Mouse (Mus musculus) liver, embryonic 14.5 days (tissue): ENCODE measurements at regions not wholly inside any gene's neighbourhood (a gene's known extent, or its start where the extent isn't known, plus 50 kb on each side); places are given as distances from the start of the nearest gene placed in this dataset.

Experiments used
- ATAC-seq: fragments of 200-750 bp; cut with Nextera tagmentation; 2 replicates; pipeline ENCODE4 v1.8.0; 2017; ENCODE audit warnings: moderate number of reproducible peaks, mild to moderate bottlenecking, moderate library complexity; ENCODE audit not compliant: insufficient read depth
- DNase-seq, 3 experiments: peaks; one replicate each; pipeline ENCODE4 v3.0.0-alpha.2; 2012 to 2013; ENCODE audit warnings: low read depth in 3 of 3, low spot score in 3 of 3
- H3K27ac ChIP-seq: fragments of 300-500 bp; sonication (generic); 2 replicates; pipeline ENCODE4 v1.5.1; 2014; ENCODE audit warnings: moderate library complexity, mild to moderate bottlenecking, control low read depth, inconsistent platforms
- H3K27me3 ChIP-seq: fragments of 300-500 bp; sonication (generic); 2 replicates; pipeline ENCODE4 v1.6.1; 2014; ENCODE audit warnings: mild to moderate bottlenecking, low read length, moderate library complexity; ENCODE audit not compliant: control insufficient read depth, insufficient read depth
- H3K36me3 ChIP-seq: fragments of 300-500 bp; sonication (generic); replicated peaks from 2 replicates; pipeline ENCODE4 v1.6.1; 2014; ENCODE audit warnings: low read depth; ENCODE audit not compliant: control insufficient read depth, insufficient read depth
- H3K4me1 ChIP-seq, 2 experiments: fragments of 200-500 bp in 1 of 2; fragments of 300-500 bp in 1 of 2; sonication (generic) in 1 of 2; replicated peaks; 2 replicates each; pipeline ENCODE4 v1.6.1; 2012 to 2014; ENCODE audit warnings: antibody characterized with exemption in 1 of 2, inconsistent platforms in 1 of 2, low read length in 1 of 2; ENCODE audit not compliant: control insufficient read depth in 2 of 2, insufficient read depth in 2 of 2
- H3K4me2 ChIP-seq: fragments of 300-500 bp; sonication (generic); 2 replicates; pipeline ENCODE4 v1.6.1; 2014; ENCODE audit warnings: low read depth, mild to moderate bottlenecking, control low read depth, moderate library complexity
- H3K4me3 ChIP-seq, 2 experiments: fragments of 200-500 bp in 1 of 2; fragments of 300-500 bp in 1 of 2; sonication (generic) in 1 of 2; 2 replicates each; pipeline ENCODE4 v1.5.1; 2012 to 2014; ENCODE audit warnings: low read depth in 2 of 2, low read length in 2 of 2, mild to moderate bottlenecking in 2 of 2, control low read depth in 1 of 2, inconsistent platforms in 1 of 2, moderate library complexity in 1 of 2; ENCODE audit not compliant: insufficient read depth in 1 of 2
- H3K9ac ChIP-seq: fragments of 300-500 bp; sonication (generic); replicated peaks from 2 replicates; pipeline ENCODE4 v1.6.1; 2014; ENCODE audit warnings: mild to moderate bottlenecking, control low read depth, moderate library complexity
- H3K9me3 ChIP-seq: fragments of 300-500 bp; sonication (generic); 2 replicates; pipeline ENCODE4 v1.6.1; 2016; ENCODE audit warnings: low read length, mixed read lengths; ENCODE audit not compliant: control insufficient read depth
- CTCF ChIP-seq: IDR thresholded peaks from 2 replicates; pipeline ENCODE4 v1.5.1; 2016; ENCODE audit warnings: antibody characterized with exemption, low read depth, control low read depth
- EP300 ChIP-seq: IDR thresholded peaks from 2 replicates; pipeline ENCODE4 v1.6.1; 2016; ENCODE audit warnings: antibody characterized with exemption, low read depth
- WGBS: fragments of 180-500 bp; shearing (Covaris S2); extraction: QIAGEN DNeasy Blood & Tissue Kit; methylation state at CpG from one replicate; pipeline ENCODE4 v1.1.7; 2014; ENCODE audit not compliant: insufficient replicate concordance; 5-methylcytosine and 5-hydroxymethylcytosine counted together

DNA sequence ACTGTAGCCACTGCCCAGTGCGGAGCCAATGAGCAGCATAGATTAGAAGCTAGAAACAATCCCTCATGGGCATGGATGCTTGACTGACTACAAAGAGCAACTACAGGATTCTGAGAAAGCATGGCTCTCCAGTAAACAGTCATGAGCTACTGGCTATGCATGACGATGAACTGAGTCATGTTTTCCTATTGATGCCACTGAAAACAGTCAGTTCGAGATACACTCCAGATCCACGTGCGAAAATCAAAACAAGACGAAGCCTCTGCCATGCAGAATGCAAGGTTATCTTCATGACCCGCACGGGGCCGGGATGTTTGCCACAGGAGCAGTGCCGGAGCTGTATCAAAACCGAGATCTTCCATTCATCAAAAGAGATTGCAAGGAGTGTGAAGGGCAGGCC, 413.9 kb downstream of the Rnd3 start:
- Histone ChIP-seq H3K4me1 (no peaks in the 10 kb centered on the region), H3K27me3 (no peaks in the 10 kb centered on the region), H3K4me2 (no peak overlapping the region), H3K36me3 (no peaks in the 10 kb centered on the region), H3K4me3 (no peak overlapping the region), H3K9me3 (no peaks in the 10 kb centered on the region), H3K9ac (no peak overlapping the region), H3K27ac (no peak overlapping the region)
- ATAC-seq: no peak
- WGBS: 66% methylated on average over 11 of the region's 11 CpGs
- TF ChIP-seq CTCF (no peak), EP300 (no peak)
- no peak for DNase-seq

DNA sequence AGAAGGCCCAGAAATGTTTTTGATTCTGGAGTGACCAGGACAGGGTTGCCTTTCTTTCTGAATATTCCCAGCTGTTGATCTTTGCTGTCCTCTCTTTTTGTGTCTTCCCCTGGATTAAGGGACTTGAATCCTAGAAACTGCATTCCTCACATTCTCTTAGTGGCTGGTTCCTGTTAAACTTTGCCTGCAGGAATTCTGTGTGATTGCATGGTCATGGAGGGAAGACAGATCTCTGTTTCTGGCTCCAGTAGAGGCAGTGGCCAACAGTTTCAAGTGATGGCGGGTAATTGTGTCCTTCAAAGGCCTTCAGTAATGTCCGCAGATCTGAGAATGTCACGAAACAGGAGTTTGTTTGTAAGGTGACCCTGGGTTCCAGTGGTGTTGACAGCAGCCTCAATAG, 410.1 kb upstream of the Mmadhc start:
- H3K4me3 ChIP-seq: no peak overlapping the region
- DNase-seq (no peak), ATAC-seq (no peak)
- no peak for TF ChIP-seq CTCF
- no peak for TF ChIP-seq EP300
- H3K27ac ChIP-seq: no peak overlapping the region
- H3K4me2 ChIP-seq: no peak overlapping the region
- H3K27me3 ChIP-seq: no peaks in the 10 kb centered on the region
- H3K9me3 ChIP-seq: no peaks in the 10 kb centered on the region
- 0 out of 4 replicates have a peak, but pooled peaks cover 0 to 2% of the 10 kb centered on the region in 2 experiments for H3K4me1 ChIP-seq
- H3K9ac ChIP-seq: no peak overlapping the region
- WGBS: 66% methylated on average over 3 of the region's 3 CpGs
- no peaks in the 10 kb centered on the region for H3K36me3 ChIP-seq

DNA sequence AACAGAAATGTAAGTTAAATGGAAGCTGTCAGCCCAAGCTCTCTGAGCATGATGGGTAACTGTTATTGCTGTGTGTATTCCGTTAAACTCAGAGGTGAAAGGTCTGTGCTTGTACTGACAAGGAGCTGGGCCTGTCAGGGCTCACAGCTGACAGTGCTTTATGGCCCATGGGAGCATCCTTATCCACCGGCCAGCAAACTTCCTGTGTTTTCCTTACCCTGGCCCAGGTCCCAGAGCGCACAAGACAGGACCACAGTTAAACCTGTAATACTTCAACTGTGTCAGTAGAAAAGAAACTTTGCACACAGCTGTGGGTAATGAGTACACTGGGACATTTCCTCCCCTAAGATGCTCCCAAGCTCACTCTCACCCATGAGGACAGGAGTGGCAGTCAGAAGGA, 407.7 kb upstream of the Mmadhc start:
- DNase-seq: no peak

DNA sequence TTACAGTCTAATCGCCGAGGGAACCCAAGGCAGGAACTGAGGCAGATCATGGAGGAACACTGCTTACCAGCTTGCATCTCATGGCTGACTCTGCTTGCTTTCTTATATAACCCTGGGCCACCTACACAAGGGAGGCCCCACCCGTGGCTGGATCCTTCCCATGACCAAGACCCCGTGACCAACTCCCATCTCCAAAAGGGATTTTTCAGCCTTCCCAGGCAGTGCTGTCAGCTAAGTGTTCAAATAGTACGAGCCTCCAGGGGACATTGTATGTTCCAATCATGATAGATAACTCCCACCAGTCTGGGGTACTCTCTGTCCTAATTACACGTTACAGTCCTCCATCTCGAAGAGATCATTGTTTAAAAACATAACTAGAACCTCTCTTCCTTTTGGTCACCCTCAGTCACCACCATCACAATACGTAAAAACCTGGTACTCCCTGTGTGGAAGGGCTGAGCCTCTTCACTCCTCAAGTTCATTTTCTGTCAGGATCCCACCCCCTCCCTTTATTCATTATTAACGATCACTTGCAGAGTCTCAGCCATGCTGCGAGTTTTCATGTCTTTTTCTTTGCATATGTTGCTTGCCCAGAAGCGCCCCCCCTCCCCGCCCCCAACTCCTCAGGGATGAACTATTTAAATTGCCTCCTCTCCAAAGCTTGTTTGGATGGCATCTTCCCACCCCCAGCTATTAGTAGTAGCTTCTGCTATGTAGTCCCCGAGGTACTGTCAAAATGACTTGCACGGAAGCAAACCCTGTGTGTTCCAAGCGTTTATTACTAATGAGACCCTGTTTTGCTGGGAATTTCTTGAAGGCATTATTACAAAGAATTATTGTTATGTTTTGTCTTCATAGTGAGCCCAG, 406.2 kb upstream of the Mmadhc start:
- Histone ChIP-seq H3K4me2 (no peak overlapping the region), H3K27ac (no peak overlapping the region), H3K4me3 (no peak overlapping the region), H3K9ac (no peak overlapping the region), H3K36me3 (no peaks in the 10 kb centered on the region), H3K27me3 (no peaks in the 10 kb centered on the region), H3K4me1 (0 out of 4 replicates have a peak, but pooled peaks cover 0 to 2% of the 10 kb centered on the region in 2 experiments), H3K9me3 (no peaks in the 10 kb centered on the region)
- DNase-seq (no peak), ATAC-seq (no peak)
- TF ChIP-seq CTCF: no peak
- no peak for TF ChIP-seq EP300
- 72% methylated on average over 15 of the region's 15 CpGs for WGBS

More for the DNA sequence above, 407.7 kb upstream of the Mmadhc start:
- Histone ChIP-seq H3K4me3 (no peak overlapping the region), H3K9me3 (no peaks in the 10 kb centered on the region), H3K36me3 (no peaks in the 10 kb centered on the region), H3K27ac (no peak overlapping the region), H3K4me1 (0 out of 4 replicates have a peak, but pooled peaks cover 0 to 2% of the 10 kb centered on the region in 2 experiments), H3K27me3 (no peaks in the 10 kb centered on the region), H3K4me2 (no peak overlapping the region), H3K9ac (no peak overlapping the region)
- TF ChIP-seq CTCF (no peak), EP300 (no peak)
- 35% methylated on average over 3 of the region's 3 CpGs for WGBS
- ATAC-seq: no peak

DNA sequence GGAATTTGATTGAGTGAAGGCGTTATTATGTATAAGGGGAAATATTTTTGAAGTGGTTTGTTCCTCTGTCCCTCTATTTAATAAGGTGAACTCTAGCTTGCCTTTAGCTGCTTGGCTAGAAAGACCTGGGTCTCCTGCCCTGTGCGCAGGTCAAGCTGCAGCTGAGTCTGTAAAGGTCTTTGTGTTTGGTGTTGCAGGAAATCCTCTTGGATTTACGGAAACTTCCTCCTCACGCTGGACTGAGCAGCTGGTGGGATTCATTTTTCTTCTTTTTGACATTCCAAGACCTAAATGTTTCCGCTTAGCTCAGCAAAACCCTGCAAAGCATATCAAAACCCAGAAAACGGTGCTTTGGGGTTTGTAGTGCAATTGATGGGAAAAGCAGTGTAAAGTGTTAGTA, 402.2 kb upstream of the Mmadhc start:
- WGBS: 38% methylated on average over 6 of the region's 6 CpGs
- Histone ChIP-seq H3K9ac (no peak overlapping the region), H3K4me2 (no peak overlapping the region), H3K4me3 (no peak overlapping the region), H3K36me3 (no peaks in the 10 kb centered on the region), H3K4me1 (no peaks in the 10 kb centered on the region), H3K27me3 (no peaks in the 10 kb centered on the region), H3K27ac (no peak overlapping the region), H3K9me3 (no peaks in the 10 kb centered on the region)
- DNase-seq (no peak), ATAC-seq (no peak)
- TF ChIP-seq EP300 (no peak), CTCF (no peak)
